7 mouse cellular contexts compared by ENCODE assay signal in genomic region chr1:135793370-135794215, GRCm38 (mm10). TPM values are rescaled to one million over a fixed set of nuclear protein-coding genes. Genes with fewer than 3 reads are reported as not detected.
DNase-seq lines count a peak whose midpoint lies in the region; ATAC-seq and TF ChIP-seq lines count a peak whose summit lies in the region.

No protein-coding gene starts in this region.

- TF ChIP-seq POLR2A in CH12.LX (IDR thresholded peaks at IDR 0.05; ENCODE audit: low read depth, low read length): no peak
- TF ChIP-seq POLR2A in brain, embryonic 14.5 days (IDR thresholded peaks at IDR 0.05; ENCODE audit: borderline replicate concordance, extremely low read depth, insufficient read depth, insufficient read length, poor library complexity, severe bottlenecking): no peak

- no peak for TF ChIP-seq EP300 in CH12.LX (IDR thresholded peaks at IDR 0.05; ENCODE audit: low read length)

- H3K27ac ChIP-seq in CH12.LX (ENCODE audit: insufficient read depth, low read depth) (no peak overlapping the region), macrophage (no peak overlapping the region)
- peak overlapping the region; percentile 93 for H3K27ac ChIP-seq in heart, embryonic 11.5 days (ENCODE audit: low read depth, low read length)

- no peak for DNase-seq in CH12.LX (ENCODE audit: extremely low read depth)
- peak; percentile 31 for DNase-seq in brain, embryonic 14.5 days (ENCODE audit: low read depth)
- DNase-seq in left cerebral cortex, adult 9 months (ENCODE audit: low spot score in 2 of 2): peak; percentile 56 to 83
- DNase-seq in right cerebral cortex, postnatal 25 days: peak; percentile 80
- no peak for DNase-seq in cerebellum, postnatal 36 days

- H3K79me2 ChIP-seq in CH12.LX (replicated peaks; ENCODE audit: control insufficient read depth, extremely low read depth, insufficient read depth, poor library complexity, severe bottlenecking): no peaks in the 10 kb centered on the region
- no peaks in the 10 kb centered on the region for H3K79me2 ChIP-seq in macrophage (ENCODE audit: inconsistent target)

- peaks cover 8% of the 10 kb centered on the region for H3K27me3 ChIP-seq in CH12.LX (replicated peaks)
- no peaks in the 10 kb centered on the region; the same call in 1 of the 2 replicates for H3K27me3 ChIP-seq in heart, embryonic 11.5 days (ENCODE audit: control insufficient read depth, insufficient read depth, low read length)

- H3K36me3 ChIP-seq in CH12.LX (replicated peaks in 1 of 2; ENCODE audit: control insufficient read depth in 1 of 2, insufficient read depth in 1 of 2, low read length in 1 of 2): no peaks in the 10 kb centered on the region
- no peaks in the 10 kb centered on the region for H3K36me3 ChIP-seq in heart, embryonic 11.5 days (ENCODE audit: control insufficient read depth, insufficient read depth, low read length)
- H3K36me3 ChIP-seq in macrophage (ENCODE audit: inconsistent target): no peaks in the 10 kb centered on the region

- in situ Hi-C loops in CH12.LX (cut with MboI; ENCODE audit: low pct_ligation_motif_present, low pct_unique_long_range_greater_than_20kb, low sequenced_read_pairs): loop anchor here (5.0 kb wide), 1 partner anchor 44 kb away; the partner anchor contains the start of gene Tnnt2

- dilution Hi-C loops in CH12.LX (cut with MboI; ENCODE audit: extremely low pct_ligation_motif_present, extremely low pct_unique_long_range_greater_than_20kb, low sequenced_read_pairs): no loop called here

- 0 out of 2 replicates have a peak, but pooled peaks have one; percentile 16 for ATAC-seq in heart, embryonic 11.5 days (replicated peaks; ENCODE audit: insufficient number of reproducible peaks, low FRiP score, low TSS enrichment)

- no peak overlapping the region for H3K9ac ChIP-seq in CH12.LX (ENCODE audit: insufficient read depth, low read depth)
- H3K9ac ChIP-seq in heart, embryonic 11.5 days (ENCODE audit: low read depth, low read length): peak overlapping the region; percentile 81

- H3K4me3 ChIP-seq in CH12.LX (replicated peaks in 1 of 3; ENCODE audit: low read depth in 2 of 3, low read length in 2 of 3, poor library complexity in 1 of 3): peak overlapping the region in 2 of 3 experiments; percentile 18 to 25
- peak overlapping the region; percentile 35 for H3K4me3 ChIP-seq in heart, embryonic 11.5 days (ENCODE audit: low read depth, low read length)
- peak overlapping the region; percentile 11; the same call in 1 of the 2 replicates for H3K4me3 ChIP-seq in macrophage (ENCODE audit: inconsistent target)

- no peak for TF ChIP-seq CTCF in CH12.LX (conservative IDR thresholded peaks at IDR 0.05 in 1 of 2, IDR thresholded peaks at IDR 0.05 in 1 of 2; ENCODE audit: low read depth in 2 of 2, low read length in 2 of 2)
- no peak for TF ChIP-seq CTCF in brain, embryonic 14.5 days (IDR thresholded peaks at IDR 0.05; ENCODE audit: borderline replicate concordance, extremely low read depth, insufficient read depth, insufficient read length)

- H3K9me3 ChIP-seq in CH12.LX (replicated peaks; ENCODE audit: low read length): no peaks in the 10 kb centered on the region
- no peaks in the 10 kb centered on the region for H3K9me3 ChIP-seq in heart, embryonic 11.5 days (replicated peaks; ENCODE audit: control insufficient read depth, low read length)

- WGBS in heart, embryonic 11.5 days (ENCODE audit: insufficient replicate concordance): 5% methylated on average over 24 of the region's 27 CpGs
- 29% methylated on average over 22 of the region's 27 CpGs for WGBS in macrophage (ENCODE audit: missing documents)

- TF ChIP-seq RAD21 in CH12.LX (IDR thresholded peaks at IDR 0.05; ENCODE audit: low read depth, low read length): no peak

- H3K4me1 ChIP-seq in CH12.LX (ENCODE audit: control insufficient read depth in 1 of 2, insufficient read depth in 2 of 2): peaks cover 10 to 42% of the 10 kb centered on the region in 2 experiments
- peaks cover 55% of the 10 kb centered on the region for H3K4me1 ChIP-seq in heart, embryonic 11.5 days (ENCODE audit: control insufficient read depth, insufficient read depth, low read length)

- peak overlapping the region; percentile 18; the same call in 1 of the 2 replicates for H3K4me2 ChIP-seq in CH12.LX (ENCODE audit: insufficient read depth, low read depth, poor library complexity, severe bottlenecking)
- peak overlapping the region; percentile 72 for H3K4me2 ChIP-seq in heart, embryonic 11.5 days

TF ChIP-seq in CH12.LX, 34 proteins besides CTCF, POLR2A, EP300 and RAD21:
- TF ChIP-seq ZC3H11A (IDR thresholded peaks at IDR 0.05; ENCODE audit: low read depth, low read length): no peak
- no peak for TF ChIP-seq PAX5 (IDR thresholded peaks at IDR 0.05; ENCODE audit: low read length)
- no peak for TF ChIP-seq GABPA (IDR thresholded peaks at IDR 0.05; ENCODE audit: insufficient replicate concordance, low read depth, low read length)
- TF ChIP-seq RCOR1 (conservative IDR thresholded peaks at IDR 0.05; ENCODE audit: low read depth, low read length): no peak
- TF ChIP-seq ELF1 (IDR thresholded peaks at IDR 0.05; ENCODE audit: low read depth, low read length): no peak
- TF ChIP-seq MAFK (IDR thresholded peaks at IDR 0.05; ENCODE audit: insufficient replicate concordance, low read length): no peak
- TF ChIP-seq KAT2A (IDR thresholded peaks at IDR 0.05; ENCODE audit: insufficient replicate concordance, low read length): no peak
- no peak for TF ChIP-seq JUND (conservative IDR thresholded peaks at IDR 0.05; ENCODE audit: low read depth, low read length)
- no peak for TF ChIP-seq ZMIZ1 (IDR thresholded peaks at IDR 0.05; ENCODE audit: low read depth, low read length)
- no peak for TF ChIP-seq USF1 (IDR thresholded peaks at IDR 0.05; ENCODE audit: low read depth, low read length)
- no peak for TF ChIP-seq NRF1 (IDR thresholded peaks at IDR 0.05; ENCODE audit: low read depth, low read length)
- no peak for TF ChIP-seq TBP (conservative IDR thresholded peaks at IDR 0.05; ENCODE audit: low read depth, low read length)
TF ChIP-seq in CH12.LX: peak in this region for 0.

RNA-seq across cellular contexts. Expression of gene Tnni1, which starts 14.4 kb away (rescaled TPM):
- 1.5 and 1.6 TPM in 2 replicates for total RNA-seq in CH12.LX (2012; rRNA removed)
- 5.5 and 6.9 TPM in 2 replicates for total RNA-seq in CH12.LX (2014; rRNA removed)
- polyA plus RNA-seq in CH12.LX (2012; ENCODE audit: insufficient read length, low read depth): 3.5 and 4.2 TPM in 2 replicates
- polyA plus RNA-seq in brain, embryonic 14.5 days (2012; rRNA removed): 2.6 and 3.1 TPM in 2 replicates
- polyA plus RNA-seq in heart, embryonic 11.5 days (2014; fragmentation: Nextera tagmentation; extraction: Ambion mirVana): 3,442 and 3,640 TPM in 2 replicates
- total RNA-seq in macrophage (2018; cell fraction: chromatin; rRNA removed): not detected
- under 1 TPM in 1 of 26 experiments, not detected in 25; 0.41 TPM for total RNA-seq in macrophage (2018; cell fraction: cytosol; rRNA removed)
- total RNA-seq in macrophage (2018; cell fraction: nucleus; rRNA removed): not detected
- polyA plus RNA-seq in macrophage (2018): not detected in 3 replicates

RNA-seq across cellular contexts. Expression of gene Lad1, which starts 24.8 kb away (rescaled TPM):
- total RNA-seq in CH12.LX (2012; rRNA removed) (0.13 TPM in 1 of 2 replicates, not detected in the other), CH12.LX (2014; rRNA removed) (0.24 TPM in 1 of 2 replicates, not detected in the other)
- polyA plus RNA-seq in CH12.LX (2012; ENCODE audit: insufficient read length, low read depth) (0.17 and 0.25 TPM in 2 replicates), macrophage (2018) (0.30 to 0.49 TPM (median 0.36 TPM) in 3 replicates)
- polyA plus RNA-seq in brain, embryonic 14.5 days (2012; rRNA removed): 0.81 and 0.93 TPM in 2 replicates
- 2.3 and 3.1 TPM in 2 replicates for polyA plus RNA-seq in heart, embryonic 11.5 days (2014; fragmentation: Nextera tagmentation; extraction: Ambion mirVana)
- total RNA-seq in macrophage (2018; cell fraction: chromatin; rRNA removed): 1 to 10 TPM in 6 of 26 experiments, under 1 TPM in 11, not detected in 9; 0.25 to 8.8 (median 0.66) TPM
- 10 to 100 TPM in 1 of 26 experiments, 1 to 10 TPM in 14, under 1 TPM in 11; 0.12 to 15.5 (median 1.2) TPM for total RNA-seq in macrophage (2018; cell fraction: cytosol; rRNA removed)
- total RNA-seq in macrophage (2018; cell fraction: nucleus; rRNA removed): 1 to 10 TPM in 17 of 26 experiments, under 1 TPM in 4, not detected in 5; 0.37 to 4.3 (median 1.7) TPM

RNA-seq across cellular contexts. Expression of gene Phlda3, which starts 27.7 kb away (rescaled TPM):
- total RNA-seq in CH12.LX (2012; rRNA removed) (76.8 and 98.1 TPM in 2 replicates), CH12.LX (2014; rRNA removed) (45.6 and 49.5 TPM in 2 replicates)
- polyA plus RNA-seq in CH12.LX (2012; ENCODE audit: insufficient read length, low read depth) (34.9 and 37.5 TPM in 2 replicates), macrophage (2018) (3.9 to 19.2 TPM (median 14.7 TPM) in 3 replicates)
- polyA plus RNA-seq in brain, embryonic 14.5 days (2012; rRNA removed): 18.6 and 20.1 TPM in 2 replicates
- polyA plus RNA-seq in heart, embryonic 11.5 days (2014; fragmentation: Nextera tagmentation; extraction: Ambion mirVana): 61.5 and 68.1 TPM in 2 replicates
- total RNA-seq in macrophage (2018; cell fraction: chromatin; rRNA removed): 10 to 100 TPM in 1 of 26 experiments, 1 to 10 TPM in 22, under 1 TPM in 3; 0.67 to 21.0 (median 1.9) TPM
- total RNA-seq in macrophage (2018; cell fraction: cytosol; rRNA removed): 10 to 100 TPM in 24 of 26 experiments, 1 to 10 TPM in 2; 6.3 to 20.9 (median 15.3) TPM
- 10 to 100 TPM in 4 of 26 experiments, 1 to 10 TPM in 22; 1.5 to 16.5 (median 6.1) TPM for total RNA-seq in macrophage (2018; cell fraction: nucleus; rRNA removed)

RNA-seq across cellular contexts. Expression of gene Tnnt2, which starts 42.6 kb away (rescaled TPM):
- total RNA-seq in CH12.LX (2012; rRNA removed) (5.5 and 8.6 TPM in 2 replicates), CH12.LX (2014; rRNA removed) (3.6 and 5.0 TPM in 2 replicates)
- polyA plus RNA-seq in CH12.LX (2012; ENCODE audit: insufficient read length, low read depth) (31.1 and 32.5 TPM in 2 replicates), macrophage (2018) (not detected in 3 replicates)
- 0.71 and 1.0 TPM in 2 replicates for polyA plus RNA-seq in brain, embryonic 14.5 days (2012; rRNA removed)
- 3,916 and 3,947 TPM in 2 replicates for polyA plus RNA-seq in heart, embryonic 11.5 days (2014; fragmentation: Nextera tagmentation; extraction: Ambion mirVana)
- under 1 TPM in 5 of 26 experiments, not detected in 21; 0.24 to 0.79 (median 0.30) TPM for total RNA-seq in macrophage (2018; cell fraction: chromatin; rRNA removed)
- total RNA-seq in macrophage (2018; cell fraction: cytosol; rRNA removed): not detected
- total RNA-seq in macrophage (2018; cell fraction: nucleus; rRNA removed): 1 to 10 TPM in 1 of 26 experiments, under 1 TPM in 8, not detected in 17; 0.29 to 1.1 (median 0.40) TPM

Comparison
In these comparisons a context has a peak if more than half of its experiments do, and no peak if none do; other contexts are left out.
1. DNase-seq: peak in brain, embryonic 14.5 days (single experiment), left cerebral cortex, adult 9 months (2 of 2) and right cerebral cortex, postnatal 25 days (single experiment); none in CH12.LX (single experiment) and cerebellum, postnatal 36 days (0 of 2).
2. RNA of gene Tnni1, which starts 14.4 kb away (polyA plus RNA-seq): 3,442 to 3,640 TPM in heart, embryonic 11.5 days; 3.5 to 4.2 TPM in CH12.LX, 2.6 to 3.1 TPM in brain, embryonic 14.5 days and not detected in macrophage; every median in the first group is over 100 times any median in the second.
3. Peak in every context shown above with its lines, with median percentiles within 50 percentile points of each other: H3K4me3 ChIP-seq.